Mouse (Mus musculus) liver, adult 2 months (tissue): Measurements from ENCODE around the gene Svs5.
"Not testable (repeated sequence)": the region's sequence is repeated elsewhere in the genome, so short reads cannot be mapped to it uniquely, and the experiment has no call there.

Source experiments
- CTCF ChIP-seq: fragments of 200-500 bp; IDR thresholded peaks from 2 replicates; pipeline ENCODE4 v1.5.1; 2011; ENCODE audit warnings: low read depth, low read length, control low read depth
- POLR2A ChIP-seq: fragments of 200-500 bp; IDR thresholded peaks from 2 replicates; pipeline ENCODE4 v1.6.1; 2011; ENCODE audit warnings: low read length, control low read depth; ENCODE audit not compliant: insufficient read depth; ENCODE audit errors: extremely low read depth

DNA sequence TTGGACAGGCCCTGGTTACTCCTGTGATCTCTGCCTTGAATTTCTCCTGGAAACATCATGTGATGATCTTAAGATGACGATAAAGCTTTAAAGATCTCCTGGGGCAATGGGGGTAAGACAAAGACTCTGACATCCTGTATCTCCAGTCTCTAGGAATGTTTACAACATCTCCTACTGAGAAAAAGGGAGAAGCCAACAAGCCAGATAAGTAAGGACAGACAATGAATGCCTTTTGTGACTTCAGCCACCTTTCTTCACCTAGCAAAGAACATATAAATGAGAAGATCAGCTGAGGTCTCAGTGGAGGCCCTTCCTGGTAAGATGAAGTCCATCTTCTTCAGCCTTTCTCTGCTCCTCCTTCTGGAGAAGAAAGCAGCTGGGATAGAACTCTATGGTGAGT lies 43.6 kb upstream of the Svs5 start, which contains the start of gene Svs3a:
- not testable (repeated sequence) for TF ChIP-seq CTCF, POLR2A
